Mouse (Mus musculus) embryonic facial prominence, embryonic 11.5 days (tissue): ENCODE measurements around the gene Parp1. TPM values are rescaled to one million over a fixed set of nuclear protein-coding genes. Genes with fewer than 3 reads are reported as not detected.

Experiments
- ATAC-seq: fragments of 200-750 bp; cut with Nextera tagmentation; replicated peaks from 2 replicates; pipeline ENCODE4 v1.8.0; 2017; ENCODE audit warnings: low read depth; ENCODE audit not compliant: insufficient number of reproducible peaks, low FRiP score, low TSS enrichment
- DNase-seq: peaks from one replicate; pipeline ENCODE4 v3.0.0-alpha.2; 2015; ENCODE audit warnings: low spot score
- H3K27ac ChIP-seq: fragments of 300-500 bp; sonication (generic); replicated peaks from 2 replicates; pipeline ENCODE4 v1.5.1; 2014; ENCODE audit warnings: mild to moderate bottlenecking, low read depth, low read length, control low read depth
- H3K27me3 ChIP-seq: fragments of 300-500 bp; sonication (generic); 2 replicates; pipeline ENCODE4 v1.6.1; 2014; ENCODE audit warnings: mild to moderate bottlenecking, low read length, moderate library complexity, mixed read lengths; ENCODE audit not compliant: control insufficient read depth, insufficient read depth
- H3K36me3 ChIP-seq: fragments of 300-500 bp; sonication (generic); replicated peaks from 2 replicates; pipeline ENCODE4 v1.6.1; 2014; ENCODE audit warnings: low read depth, mild to moderate bottlenecking, low read length, moderate library complexity, mixed read lengths; ENCODE audit not compliant: control insufficient read depth, insufficient read depth
- H3K4me1 ChIP-seq: fragments of 300-500 bp; sonication (generic); 2 replicates; pipeline ENCODE4 v1.6.1; 2014; ENCODE audit warnings: low read length, mixed read lengths; ENCODE audit not compliant: control insufficient read depth, insufficient read depth
- H3K4me2 ChIP-seq: fragments of 300-500 bp; sonication (generic); 2 replicates; pipeline ENCODE4 v1.6.1; 2014; ENCODE audit warnings: low read depth, mild to moderate bottlenecking, control low read depth, low read length, moderate library complexity
- H3K4me3 ChIP-seq: fragments of 300-500 bp; sonication (generic); 2 replicates; pipeline ENCODE4 v1.5.1; 2014; ENCODE audit warnings: low read depth, low read length, control low read depth
- H3K9ac ChIP-seq: fragments of 300-500 bp; sonication (generic); replicated peaks from 2 replicates; pipeline ENCODE4 v1.6.1; 2014; ENCODE audit warnings: mild to moderate bottlenecking, control low read depth, low read length
- H3K9me3 ChIP-seq: fragments of 300-500 bp; sonication (generic); replicated peaks from 2 replicates; pipeline ENCODE4 v1.6.1; 2016; ENCODE audit warnings: mild to moderate bottlenecking, low read length, inconsistent platforms, mixed read lengths; ENCODE audit not compliant: control insufficient read depth
- WGBS: fragments of 180-500 bp; shearing (Covaris S2); extraction: QIAGEN DNeasy Blood & Tissue Kit; methylation state at CpG from one replicate; pipeline ENCODE4 v1.1.7; 2014; 5-methylcytosine and 5-hydroxymethylcytosine counted together
- polyA plus RNA-seq: library from polyadenylated mRNA; unstranded; fragments of >200 nt; fragmentation: Nextera tagmentation; extraction: Ambion mirVana; gene quantifications from 2 replicates; pipeline ENCODE4 v1.2.1, GENCODE M21; 2014

Gene Parp1
- 163 and 181 TPM in 2 replicates for polyA plus RNA-seq

- Histone ChIP-seq H3K27me3 (no peaks in the 10 kb centered on the region), H3K4me2 (peak within 1 kb of the TSS; percentile 88), H3K4me1 (no peaks in the 10 kb centered on the region), H3K36me3 (peaks cover 3% of the 10 kb centered on the region), H3K4me3 (peak within 1 kb of the TSS; percentile 87), H3K27ac (peak within 1 kb of the TSS; percentile 90), H3K9ac (peak within 1 kb of the TSS; percentile 92), H3K9me3 (no peaks in the 10 kb centered on the region)
- ATAC-seq: peak; percentile 94
- under 1% methylated on average over 67 of the region's 67 CpGs for WGBS
- DNase-seq: peak; percentile 97
Measured at GRCm38 (mm10) chr1:180568761-180569452, at the start of gene Parp1. Parp1 (plus strand) TSS chr1:180568924.

GRCm38 (mm10) chr1:180519520-180519919, 49.2 kb upstream of the Parp1 start:
- no peaks in the 10 kb centered on the region for H3K4me1 ChIP-seq
- no peak overlapping the region for H3K27ac ChIP-seq
- ATAC-seq (no peak), DNase-seq (no peak)
- no peaks in the 10 kb centered on the region for H3K36me3 ChIP-seq
- 89% methylated on average over 8 of the region's 8 CpGs for WGBS
- H3K9ac ChIP-seq: no peak overlapping the region
- no peaks in the 10 kb centered on the region for H3K9me3 ChIP-seq
- no peaks in the 10 kb centered on the region for H3K27me3 ChIP-seq
- H3K4me2 ChIP-seq: no peak overlapping the region
- H3K4me3 ChIP-seq: no peak overlapping the region

- H3K4me1 ChIP-seq: no peaks in the 10 kb centered on the region
- no peaks in the 10 kb centered on the region for H3K36me3 ChIP-seq
- H3K27ac ChIP-seq: no peak overlapping the region
- H3K9ac ChIP-seq: no peak overlapping the region
- no peak overlapping the region for H3K4me3 ChIP-seq
- 55% methylated on average over 7 of the region's 7 CpGs for WGBS
- no peaks in the 10 kb centered on the region for H3K9me3 ChIP-seq
- no peak overlapping the region for H3K4me2 ChIP-seq
- H3K27me3 ChIP-seq: no peaks in the 10 kb centered on the region
- ATAC-seq (no peak), DNase-seq (no peak)
Measured at GRCm38 (mm10) chr1:180520190-180520589, 48.5 kb upstream of the Parp1 start.

GRCm38 (mm10) chr1:180523320-180523719, 45.4 kb upstream of the Parp1 start:
- H3K4me2 ChIP-seq: no peak overlapping the region
- H3K27me3 ChIP-seq: no peaks in the 10 kb centered on the region

GRCm38 (mm10) chr1:180525301-180525700, 43.4 kb upstream of the Parp1 start:
- no peaks in the 10 kb centered on the region for H3K9me3 ChIP-seq
- no peak overlapping the region for H3K9ac ChIP-seq
- H3K4me3 ChIP-seq: no peak overlapping the region
- DNase-seq (no peak), ATAC-seq (no peak)
- H3K27me3 ChIP-seq: no peaks in the 10 kb centered on the region
- H3K4me2 ChIP-seq: no peak overlapping the region
- no peaks in the 10 kb centered on the region for H3K36me3 ChIP-seq
- 80% methylated on average over 1 of the region's 1 CpGs for WGBS
- H3K4me1 ChIP-seq: no peaks in the 10 kb centered on the region
- H3K27ac ChIP-seq: no peak overlapping the region

More at GRCm38 (mm10) chr1:180523320-180523719, 45.4 kb upstream of the Parp1 start:
- H3K9me3 ChIP-seq: no peaks in the 10 kb centered on the region
- H3K9ac ChIP-seq: no peak overlapping the region
- DNase-seq: no peak
- H3K4me1 ChIP-seq: no peaks in the 10 kb centered on the region
- H3K4me3 ChIP-seq: no peak overlapping the region
- ATAC-seq: no peak
- 83% methylated on average over 2 of the region's 2 CpGs for WGBS
- no peak overlapping the region for H3K27ac ChIP-seq
- H3K36me3 ChIP-seq: no peaks in the 10 kb centered on the region

GRCm38 (mm10) chr1:180529847-180530246, 38.9 kb upstream of the Parp1 start:
- no peak for DNase-seq
- H3K4me3 ChIP-seq: no peak overlapping the region
- no peak overlapping the region for H3K9ac ChIP-seq
- no peaks in the 10 kb centered on the region for H3K4me1 ChIP-seq
- ATAC-seq: no peak
- no peaks in the 10 kb centered on the region for H3K9me3 ChIP-seq
- no peak overlapping the region for H3K27ac ChIP-seq
- H3K27me3 ChIP-seq: no peaks in the 10 kb centered on the region
- H3K36me3 ChIP-seq: no peaks in the 10 kb centered on the region
- 91% methylated on average over 7 of the region's 7 CpGs for WGBS
- no peak overlapping the region for H3K4me2 ChIP-seq

GRCm38 (mm10) chr1:180530457-180531263, 38.1 kb upstream of the Parp1 start:
- DNase-seq (no peak), ATAC-seq (no peak)
- 58% methylated on average over 8 of the region's 8 CpGs for WGBS
- Histone ChIP-seq H3K4me3 (no peak overlapping the region), H3K36me3 (no peaks in the 10 kb centered on the region), H3K27me3 (no peaks in the 10 kb centered on the region), H3K9ac (no peak overlapping the region), H3K4me1 (no peaks in the 10 kb centered on the region), H3K9me3 (no peaks in the 10 kb centered on the region), H3K27ac (no peak overlapping the region), H3K4me2 (no peak overlapping the region)

GRCm38 (mm10) chr1:180532671-180533070, 36.1 kb upstream of the Parp1 start:
- 91% methylated on average over 11 of the region's 11 CpGs for WGBS
- DNase-seq (no peak), ATAC-seq (no peak)
- Histone ChIP-seq H3K4me1 (no peaks in the 10 kb centered on the region), H3K9ac (no peak overlapping the region), H3K27ac (no peak overlapping the region), H3K4me2 (no peak overlapping the region), H3K9me3 (no peaks in the 10 kb centered on the region), H3K36me3 (no peaks in the 10 kb centered on the region), H3K27me3 (no peaks in the 10 kb centered on the region), H3K4me3 (no peak overlapping the region)
